Mouse (Mus musculus) hindbrain, embryonic 16.5 days (tissue): Measurements from ENCODE around the gene Trim28. TPM values are rescaled to one million over a fixed set of nuclear protein-coding genes. Genes with fewer than 3 reads are reported as not detected.
"Not testable (repeated sequence)": the region's sequence is repeated elsewhere in the genome, so short reads cannot be mapped to it uniquely, and the experiment has no call there.

Source experiments
- ATAC-seq: fragments of 200-750 bp; cut with Nextera tagmentation; 2 replicates; pipeline ENCODE4 v1.8.0; 2017; ENCODE audit warnings: moderate TSS enrichment, moderate library complexity
- H3K27ac ChIP-seq: fragments of 300-500 bp; sonication (generic); 2 replicates; pipeline ENCODE4 v1.5.1; 2014; ENCODE audit warnings: low read depth, mild to moderate bottlenecking, control low read depth, low read length, moderate library complexity
- H3K27me3 ChIP-seq: fragments of 300-500 bp; sonication (generic); replicated peaks from 2 replicates; pipeline ENCODE4 v1.6.1; 2014; ENCODE audit warnings: low read length; ENCODE audit not compliant: control insufficient read depth, insufficient read depth
- H3K36me3 ChIP-seq: fragments of 300-500 bp; sonication (generic); 2 replicates; pipeline ENCODE4 v1.6.1; 2014; ENCODE audit warnings: mild to moderate bottlenecking, low read length, moderate library complexity, mixed read lengths; ENCODE audit not compliant: control insufficient read depth, insufficient read depth
- H3K4me1 ChIP-seq: fragments of 300-500 bp; sonication (generic); 2 replicates; pipeline ENCODE4 v1.6.1; 2014; ENCODE audit warnings: low read depth, low read length; ENCODE audit not compliant: control insufficient read depth, insufficient read depth
- H3K4me2 ChIP-seq: fragments of 300-500 bp; sonication (generic); 2 replicates; pipeline ENCODE4 v1.6.1; 2014; ENCODE audit warnings: mild to moderate bottlenecking, low read length, control low read depth, moderate library complexity
- H3K4me3 ChIP-seq: fragments of 300-500 bp; sonication (generic); 2 replicates; pipeline ENCODE4 v1.5.1; 2014; ENCODE audit warnings: mild to moderate bottlenecking, low read length, control low read depth, moderate library complexity
- H3K9ac ChIP-seq: fragments of 300-500 bp; sonication (generic); 2 replicates; pipeline ENCODE4 v1.6.1; 2014; ENCODE audit warnings: low read depth, mild to moderate bottlenecking, control low read depth, low read length, moderate library complexity
- H3K9me3 ChIP-seq: fragments of 300-500 bp; sonication (generic); 2 replicates; pipeline ENCODE4 v1.6.1; 2014; ENCODE audit warnings: mild to moderate bottlenecking, low read length, moderate library complexity; ENCODE audit not compliant: control insufficient read depth
- WGBS: fragments of 180-500 bp; shearing (Covaris S2); extraction: QIAGEN DNeasy Blood & Tissue Kit; methylation state at CpG from one replicate; pipeline ENCODE4 v1.1.7; 2014; 5-methylcytosine and 5-hydroxymethylcytosine counted together
- polyA plus RNA-seq: library from polyadenylated mRNA; unstranded; fragments of >200 nt; fragmentation: Nextera tagmentation; extraction: Ambion mirVana; gene quantifications from 2 replicates; pipeline ENCODE4 v1.2.1, GENCODE M21; 2015

The Trim28 gene
- polyA plus RNA-seq, 1 experiment from 2014 or later = 165 TPM

DNA sequence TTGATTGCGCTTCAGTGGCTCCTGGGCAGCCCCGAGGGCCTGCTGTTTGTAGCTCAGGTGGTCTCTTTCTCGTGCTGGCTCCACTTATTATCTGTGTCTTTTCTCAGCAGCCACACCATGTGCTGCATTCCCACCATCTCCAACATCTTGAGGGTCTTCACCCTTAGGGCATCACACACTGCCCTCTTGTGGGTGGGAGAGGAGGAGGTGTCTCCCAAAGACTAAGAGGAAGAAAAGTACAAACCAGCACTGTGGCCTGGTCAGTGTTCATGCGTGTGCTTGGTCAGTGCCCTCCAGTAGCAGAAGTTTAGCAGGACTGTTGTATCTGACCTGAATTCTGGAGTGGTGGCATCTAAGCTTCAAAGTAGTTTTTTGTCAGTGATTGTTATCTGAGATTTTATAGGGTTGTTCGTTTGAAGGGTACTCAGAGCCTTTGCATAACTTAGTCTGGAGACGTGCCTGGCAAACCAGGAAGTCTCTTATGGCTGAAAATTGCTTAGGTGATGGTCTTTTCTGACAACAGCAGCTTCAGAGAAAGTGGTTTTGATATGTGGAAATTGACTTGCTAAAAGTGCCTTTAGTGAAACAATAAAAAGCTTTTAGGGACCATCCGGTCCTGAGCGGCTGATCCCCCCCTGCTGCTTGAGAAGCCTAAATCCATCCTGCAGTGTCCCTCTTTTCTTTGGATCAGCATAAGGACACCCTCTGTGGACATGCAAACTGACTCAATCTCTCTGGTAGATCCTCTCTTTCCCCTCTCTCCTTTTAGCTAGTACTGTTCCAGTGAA lies 58.2 kb downstream of the Trim28 start:
- H3K36me3 ChIP-seq = no peaks in the 10 kb centered on the region
- no peak overlapping the region for H3K4me2 ChIP-seq
- no peaks in the 10 kb centered on the region for H3K9me3 ChIP-seq
- ATAC-seq = no peak
- H3K9ac ChIP-seq = no peak overlapping the region
- H3K27ac ChIP-seq = no peak overlapping the region
- H3K4me3 ChIP-seq = no peak overlapping the region
- WGBS = 65% methylated on average over 8 of the region's 8 CpGs
- H3K27me3 ChIP-seq = no peaks in the 10 kb centered on the region
- H3K4me1 ChIP-seq = peaks cover 3% of the 10 kb centered on the region

DNA sequence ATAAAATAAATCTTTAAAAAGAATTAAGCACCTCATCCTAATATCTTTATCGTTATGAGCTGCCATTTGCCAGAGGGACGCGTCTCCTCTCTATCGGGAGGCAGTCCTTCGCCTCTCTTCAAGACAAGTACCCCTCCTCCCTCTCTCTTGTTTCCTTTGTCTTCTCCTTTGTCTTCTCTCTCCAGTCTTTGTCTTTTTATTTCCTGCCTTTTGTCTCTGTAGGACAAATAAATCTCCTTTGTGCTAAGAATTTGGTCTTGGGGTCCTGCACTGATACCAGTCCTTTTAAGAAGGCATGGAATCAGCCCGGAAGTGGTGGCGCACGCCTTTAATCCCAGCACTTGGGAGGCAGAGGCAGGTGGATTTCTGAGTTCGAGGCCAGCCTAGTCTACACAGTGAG lies 60.6 kb downstream of the Trim28 start:
- ATAC-seq = no peak
- H3K4me1 ChIP-seq = no peaks in the 10 kb centered on the region; the same call in 1 of the 2 replicates
- H3K27me3 ChIP-seq = no peaks in the 10 kb centered on the region
- no peaks in the 10 kb centered on the region for H3K9me3 ChIP-seq
- H3K9ac ChIP-seq = no peak overlapping the region
- no peak overlapping the region for H3K27ac ChIP-seq
- no peak overlapping the region for H3K4me2 ChIP-seq
- H3K36me3 ChIP-seq = no peaks in the 10 kb centered on the region
- no peak overlapping the region for H3K4me3 ChIP-seq
- WGBS = 92% methylated on average over 9 of the region's 9 CpGs

GRCm38 (mm10) chr7:13063399-13063798 lies 64.5 kb downstream of the Trim28 start:
- 60% methylated on average over 2 of the region's 2 CpGs for WGBS
- not testable (repeated sequence) for ATAC-seq, H3K4me1 ChIP-seq, H3K27me3 ChIP-seq, H3K9me3 ChIP-seq, H3K27ac ChIP-seq, H3K9ac ChIP-seq, H3K4me2 ChIP-seq, H3K36me3 ChIP-seq, H3K4me3 ChIP-seq

DNA sequence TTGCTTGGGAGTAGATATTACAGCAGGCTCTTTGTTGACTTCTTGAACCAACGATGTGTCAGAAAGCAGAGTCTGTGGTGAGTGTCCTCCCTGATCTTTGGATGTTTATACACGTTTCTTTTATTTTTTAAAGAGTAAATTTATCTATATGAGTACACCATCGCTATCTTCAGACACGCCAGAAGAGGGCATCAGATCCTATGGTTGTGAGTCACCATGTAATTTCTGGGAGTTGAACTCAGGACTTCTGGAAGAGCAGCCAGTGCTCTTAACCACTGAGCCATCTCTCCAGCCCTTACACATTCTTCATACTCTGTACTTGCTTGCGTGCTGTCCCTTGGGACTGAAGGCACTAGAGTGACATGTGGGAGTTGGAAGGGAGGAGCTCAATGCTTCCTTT lies 73.4 kb downstream of the Trim28 start:
- no peak for ATAC-seq
- H3K27me3 ChIP-seq = no peaks in the 10 kb centered on the region
- H3K27ac ChIP-seq = no peak overlapping the region
- no peaks in the 10 kb centered on the region for H3K36me3 ChIP-seq
- no peaks in the 10 kb centered on the region for H3K9me3 ChIP-seq
- no peaks in the 10 kb centered on the region for H3K4me1 ChIP-seq
- WGBS = 63% methylated on average over 5 of the region's 5 CpGs
- no peak overlapping the region for H3K4me2 ChIP-seq
- no peak overlapping the region for H3K4me3 ChIP-seq
- no peak overlapping the region for H3K9ac ChIP-seq

Other genes starting within 250 kb of the Trim28 start
- gene Zscan18, start 195.5 kb upstream of the Trim28 start, polyA plus RNA-seq = 35.3 and 36.2 TPM in 2 replicates
- gene Zfp329, start 180.3 kb upstream of the Trim28 start, polyA plus RNA-seq = 23.8 and 31.0 TPM in 2 replicates
- 24.7 and 30.6 TPM in 2 replicates for gene Zfp110, start 164.4 kb upstream of the Trim28 start, polyA plus RNA-seq
- gene Zfp128, start 117.9 kb upstream of the Trim28 start, polyA plus RNA-seq = 6.8 and 7.1 TPM in 2 replicates
- 10.4 and 13.1 TPM in 2 replicates for gene Zscan22, start 101.3 kb upstream of the Trim28 start, polyA plus RNA-seq
- gene Rps5, start 76.8 kb upstream of the Trim28 start, polyA plus RNA-seq = 564 and 566 TPM in 2 replicates
- gene Rnf225, start 71.7 kb upstream of the Trim28 start, polyA plus RNA-seq = 1.2 and 1.3 TPM in 2 replicates
- 11.9 and 13.5 TPM in 2 replicates for gene Zfp324, start 33.3 kb upstream of the Trim28 start, polyA plus RNA-seq
- gene Zfp446, start 21.3 kb upstream of the Trim28 start, polyA plus RNA-seq = 11.9 and 12.4 TPM in 2 replicates
- gene Slc27a5, start 922 bp upstream of the Trim28 start, polyA plus RNA-seq = 0.38 and 0.46 TPM in 2 replicates
- 38.3 and 41.4 TPM in 2 replicates for gene Zbtb45, start 10.9 kb downstream of the Trim28 start, polyA plus RNA-seq
- 174 TPM in 2 replicates for gene Chmp2a, start 35.7 kb downstream of the Trim28 start, polyA plus RNA-seq
- 41.3 and 64.6 TPM in 2 replicates for gene Ube2m, start 39.2 kb downstream of the Trim28 start, polyA plus RNA-seq
- 9.3 and 9.7 TPM in 2 replicates for gene Mzf1, start 55.6 kb downstream of the Trim28 start, polyA plus RNA-seq
- 0.34 TPM in 2 replicates for gene Vmn1r85, start 96.1 kb downstream of the Trim28 start, polyA plus RNA-seq
- not detected in 2 replicates for gene Vmn1r86, start 120.8 kb downstream of the Trim28 start, polyA plus RNA-seq
- not detected in 2 replicates for gene Vmn1r87, start 141.0 kb downstream of the Trim28 start, polyA plus RNA-seq
- gene Vmn1r88, start 160.5 kb downstream of the Trim28 start, polyA plus RNA-seq = not detected in 2 replicates
- gene Vmn1r89, start 213.9 kb downstream of the Trim28 start, polyA plus RNA-seq = not detected in 2 replicates